Comparison of ENCODE assay signal across 13 mouse cellular contexts in genomic region chr8:125538265-125538664, GRCm38 (mm10). TPM values are rescaled to one million over a fixed set of nuclear protein-coding genes. Genes with fewer than 3 reads are reported as not detected.
DNase-seq lines count a peak whose midpoint lies in the region; ATAC-seq and TF ChIP-seq lines count a peak whose summit lies in the region.
"Had no signal": no experiment of that assay in that cellular context is flagged by ENCODE, and none has a peak within 500 bp of the region (broad histone marks: within the 10 kb centered on the region; RNA-seq: fewer than 3 reads in every experiment).

No protein-coding gene starts in this region.

- H3K27me3 ChIP-seq in lung, embryonic 14.5 days (ENCODE audit: insufficient read depth, low read length) = no peaks in the 10 kb centered on the region
- no peaks in the 10 kb centered on the region; the same call in 1 of the 2 replicates for H3K27me3 ChIP-seq in embryonic facial prominence, embryonic 12.5 days
- H3K27me3 ChIP-seq in limb, embryonic 15.5 days = no peaks in the 10 kb centered on the region

- peak; percentile 46 for DNase-seq in lung, embryonic 14.5 days
- DNase-seq in lung, postnatal 25 days (ENCODE audit: low spot score) = no peak
- DNase-seq in adrenal gland, postnatal 25 days = peak; percentile 31
- no peak for DNase-seq in B cell, adult 2 months
- no peak for DNase-seq in layer of hippocampus, adult 18-20 months (ENCODE audit: low spot score in 2 of 2)
- DNase-seq: left cerebral cortex, postnatal 4 days; right cerebral cortex, adult 18-20 months; thymus, postnatal 4 days had no signal

- no peak for TF ChIP-seq CTCF in lung, embryonic 14.5 days (IDR thresholded peaks at IDR 0.05; ENCODE audit: low read depth)

- no peak overlapping the region for H3K4me2 ChIP-seq in lung, embryonic 14.5 days
- no peak overlapping the region for H3K4me2 ChIP-seq in embryonic facial prominence, embryonic 12.5 days (replicated peaks)
- no peak overlapping the region for H3K4me2 ChIP-seq in limb, embryonic 15.5 days

- H3K4me1 ChIP-seq in lung, embryonic 14.5 days (ENCODE audit: insufficient read depth) = peaks cover 11% of the 10 kb centered on the region
- H3K4me1 ChIP-seq in embryonic facial prominence, embryonic 12.5 days = peaks cover 40% of the 10 kb centered on the region
- peaks cover 39% of the 10 kb centered on the region for H3K4me1 ChIP-seq in limb, embryonic 15.5 days
- H3K4me1 ChIP-seq: megakaryocyte, embryonic 14.5 days had no signal

- H3K9ac ChIP-seq in lung, embryonic 14.5 days = no peak overlapping the region
- H3K9ac ChIP-seq in embryonic facial prominence, embryonic 12.5 days = no peak overlapping the region
- no peak overlapping the region for H3K9ac ChIP-seq in limb, embryonic 15.5 days

- ATAC-seq in lung, embryonic 14.5 days (ENCODE audit: insufficient read depth) = no peak
- no peak for ATAC-seq in embryonic facial prominence, embryonic 12.5 days (ENCODE audit: insufficient number of reproducible peaks, insufficient read depth, low FRiP score, low TSS enrichment)
- no peak for ATAC-seq in limb, embryonic 15.5 days (ENCODE audit: insufficient number of reproducible peaks, low FRiP score, low TSS enrichment, low read depth)
- ATAC-seq: forebrain, embryonic 16.5 days had no signal

- H3K36me3 ChIP-seq in lung, embryonic 14.5 days (ENCODE audit: insufficient read depth) = no peaks in the 10 kb centered on the region
- peaks cover 15% of the 10 kb centered on the region for H3K36me3 ChIP-seq in embryonic facial prominence, embryonic 12.5 days
- peaks cover 3% of the 10 kb centered on the region; the same call in 1 of the 2 replicates for H3K36me3 ChIP-seq in limb, embryonic 15.5 days

- WGBS in lung, embryonic 14.5 days = 40% methylated on average over 6 of the region's 6 CpGs
- 58% methylated on average over 6 of the region's 6 CpGs for WGBS in embryonic facial prominence, embryonic 12.5 days
- WGBS in limb, embryonic 15.5 days = 32% methylated on average over 6 of the region's 6 CpGs

- H3K4me3 ChIP-seq in lung, embryonic 14.5 days (ENCODE audit: low read depth, low read length) = no peak overlapping the region
- H3K4me3 ChIP-seq in embryonic facial prominence, embryonic 12.5 days = no peak overlapping the region
- H3K4me3 ChIP-seq in limb, embryonic 15.5 days = no peak overlapping the region
- H3K4me3 ChIP-seq: layer of hippocampus, adult 2 months; megakaryocyte, embryonic 14.5 days had no signal

- H3K27ac ChIP-seq in lung, embryonic 14.5 days (ENCODE audit: low read depth) = peak overlapping the region; percentile 63; the same call in 1 of the 2 replicates
- H3K27ac ChIP-seq in embryonic facial prominence, embryonic 12.5 days = 0 out of 2 replicates have a peak overlapping the region, but pooled peaks have one; percentile 23
- peak overlapping the region; percentile 44; the same call in 1 of the 2 replicates for H3K27ac ChIP-seq in limb, embryonic 15.5 days
- H3K27ac ChIP-seq: layer of hippocampus, adult 2 months had no signal

- H3K9me3 ChIP-seq in lung, embryonic 14.5 days (ENCODE audit: low read depth, low read length) = no peaks in the 10 kb centered on the region
- no peaks in the 10 kb centered on the region for H3K9me3 ChIP-seq in embryonic facial prominence, embryonic 12.5 days
- H3K9me3 ChIP-seq in limb, embryonic 15.5 days = no peaks in the 10 kb centered on the region
- H3K9me3 ChIP-seq: megakaryocyte, embryonic 14.5 days had no signal

RNA-seq across cellular contexts. Expression of gene Sipa1l2, which starts 31.3 kb away (rescaled TPM):
- polyA plus RNA-seq in lung, embryonic 14.5 days (2014; fragmentation: Nextera tagmentation; extraction: Ambion mirVana) = 13.2 and 14.2 TPM in 2 replicates
- total RNA-seq in adrenal gland, postnatal 25 days (2021) = 54.5 and 79.1 TPM in 2 replicates
- polyA plus RNA-seq in embryonic facial prominence, embryonic 12.5 days (2016; fragmentation: Nextera tagmentation; extraction: Ambion mirVana) = 24.1 and 24.2 TPM in 2 replicates
- 12.0 and 12.7 TPM in 2 replicates for polyA plus RNA-seq in limb, embryonic 15.5 days (2015; fragmentation: Nextera tagmentation; extraction: Ambion mirVana)
- 10 to 100 TPM; 62.3 to 68.6 TPM for total RNA-seq in layer of hippocampus, adult 18-20 months (2021)

Comparison
In these comparisons a context has a peak if more than half of its experiments do, and no peak if none do; other contexts are left out.
1. DNase-seq: peak in lung, embryonic 14.5 days (single experiment) and adrenal gland, postnatal 25 days (single experiment); none in lung, postnatal 25 days (single experiment), B cell, adult 2 months (0 of 2) and layer of hippocampus, adult 18-20 months (0 of 2).
2. Peak in every context shown above with its lines, with median percentiles within 50 percentile points of each other: H3K27ac ChIP-seq.